Mouse (Mus musculus) small intestine, adult 2 months (tissue): ENCODE measurements around the gene Cfap97. TPM values are rescaled to one million over a fixed set of nuclear protein-coding genes. Genes with fewer than 3 reads are reported as not detected.
A peak's percentile ranks its signal among the peaks of the same experiment; 100 is the strongest.

Source experiments
- H3K27ac ChIP-seq: fragments of 200-500 bp; 2 replicates; pipeline ENCODE4 v1.5.1; 2012; ENCODE audit warnings: low read depth, low read length, control low read depth, inconsistent platforms; ENCODE audit not compliant: insufficient read depth
- H3K27me3 ChIP-seq: fragments of 200-500 bp; 2 replicates; pipeline ENCODE4 v1.6.1; 2012; ENCODE audit warnings: mild to moderate bottlenecking, moderate library complexity, low read length, inconsistent platforms; ENCODE audit not compliant: control insufficient read depth, insufficient read depth
- H3K36me3 ChIP-seq: fragments of 200-500 bp; 2 replicates; pipeline ENCODE4 v1.6.1; 2012; ENCODE audit warnings: mild to moderate bottlenecking, low read length, control low read depth, inconsistent platforms; ENCODE audit not compliant: control insufficient read depth, insufficient read depth
- H3K4me1 ChIP-seq: fragments of 200-500 bp; 2 replicates; pipeline ENCODE4 v1.6.1; 2012; ENCODE audit warnings: low read length, inconsistent platforms, mixed read lengths; ENCODE audit not compliant: control insufficient read depth, insufficient read depth, insufficient read length
- H3K4me3 ChIP-seq: fragments of 200-500 bp; 2 replicates; pipeline ENCODE4 v1.5.1; 2012; ENCODE audit warnings: low read depth, mild to moderate bottlenecking, control low read depth, inconsistent platforms, low read length, moderate library complexity
- CTCF ChIP-seq: fragments of 200-500 bp; IDR thresholded peaks from 2 replicates; pipeline ENCODE4 v1.5.1; 2012; ENCODE audit warnings: low read depth, mild to moderate bottlenecking, control low read depth, inconsistent platforms, low read length, moderate library complexity, mixed read lengths; ENCODE audit not compliant: insufficient replicate concordance, insufficient read length; ENCODE audit errors: extremely low read depth
- POLR2A ChIP-seq: fragments of 200-500 bp; IDR thresholded peaks from 2 replicates; pipeline ENCODE4 v1.6.1; 2012; ENCODE audit warnings: low read depth, mild to moderate bottlenecking, control low read depth, inconsistent platforms, low read length, moderate library complexity
- WGBS: fragments of 180-500 bp; shearing (Covaris S2); methylation state at CpG from one replicate; pipeline ENCODE4 v1.1.7; 2018; 5-methylcytosine and 5-hydroxymethylcytosine counted together
- polyA plus RNA-seq: library from polyadenylated mRNA; depleted of rRNA; stranded (reverse); fragments of >200 nt; gene quantifications from 2 replicates; pipeline ENCODE4 v1.2.3, GENCODE M21; 2012

The Cfap97 gene
- polyA plus RNA-seq, 1 experiment: 1.7 TPM

GRCm38 (mm10) chr8:46143470-46143869 lies 8.1 kb upstream of the Cfap97 start:
- Histone ChIP-seq H3K27ac (peak overlapping the region; percentile 99; the same call in 1 of the 2 replicates), H3K4me1 (peaks cover 39% of the 10 kb centered on the region), H3K36me3 (no peaks in the 10 kb centered on the region), H3K27me3 (no peaks in the 10 kb centered on the region), H3K4me3 (no peak overlapping the region)
- TF ChIP-seq CTCF (no peak), POLR2A (no peak)
- WGBS: 18% methylated on average over 5 of the region's 5 CpGs

GRCm38 (mm10) chr8:46143924-46144323 lies 7.6 kb upstream of the Cfap97 start:
- TF ChIP-seq CTCF: no peak
- peaks cover 42% of the 10 kb centered on the region for H3K4me1 ChIP-seq
- H3K36me3 ChIP-seq: no peaks in the 10 kb centered on the region
- H3K27ac ChIP-seq: 0 out of 2 replicates have a peak overlapping the region, but pooled peaks have one; percentile 53
- H3K27me3 ChIP-seq: no peaks in the 10 kb centered on the region
- no peak overlapping the region for H3K4me3 ChIP-seq
- WGBS: 13% methylated on average over 1 of the region's 1 CpGs

DNA sequence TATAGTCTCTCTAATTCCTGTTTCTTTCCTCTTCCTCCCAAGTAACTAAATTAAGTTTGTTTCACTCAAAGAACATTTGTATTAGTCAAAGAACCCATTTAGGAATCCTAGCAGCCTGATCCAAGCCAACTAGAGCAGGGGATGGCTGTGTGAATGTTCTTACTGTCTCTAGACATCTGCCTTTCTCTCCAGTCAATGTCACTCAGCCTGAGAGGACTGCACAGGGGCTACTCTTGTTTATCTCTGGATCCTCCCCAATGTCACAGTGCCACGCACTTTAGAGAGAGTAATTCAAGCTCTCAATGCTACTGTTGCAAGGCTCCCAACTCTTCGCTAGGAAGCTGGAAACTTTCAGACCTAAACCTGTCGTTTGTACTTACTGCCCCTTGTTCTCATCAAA lies 5.4 kb upstream of the Cfap97 start:
- Histone ChIP-seq H3K36me3 (no peaks in the 10 kb centered on the region), H3K4me3 (no peak overlapping the region), H3K27me3 (no peaks in the 10 kb centered on the region), H3K4me1 (peaks cover 30% of the 10 kb centered on the region), H3K27ac (no peak overlapping the region)
- 70% methylated on average over 3 of the region's 3 CpGs for WGBS
- TF ChIP-seq CTCF (no peak), POLR2A (no peak)

GRCm38 (mm10) chr8:46149306-46149705 lies 2.3 kb upstream of the Cfap97 start:
- WGBS: 88% methylated on average over 6 of the region's 6 CpGs
- Histone ChIP-seq H3K36me3 (no peaks in the 10 kb centered on the region), H3K4me3 (no peak overlapping the region), H3K27me3 (no peaks in the 10 kb centered on the region), H3K27ac (peak overlapping the region; percentile 9; the same call in 1 of the 2 replicates), H3K4me1 (peaks cover 15% of the 10 kb centered on the region)
- TF ChIP-seq CTCF: no peak

DNA sequence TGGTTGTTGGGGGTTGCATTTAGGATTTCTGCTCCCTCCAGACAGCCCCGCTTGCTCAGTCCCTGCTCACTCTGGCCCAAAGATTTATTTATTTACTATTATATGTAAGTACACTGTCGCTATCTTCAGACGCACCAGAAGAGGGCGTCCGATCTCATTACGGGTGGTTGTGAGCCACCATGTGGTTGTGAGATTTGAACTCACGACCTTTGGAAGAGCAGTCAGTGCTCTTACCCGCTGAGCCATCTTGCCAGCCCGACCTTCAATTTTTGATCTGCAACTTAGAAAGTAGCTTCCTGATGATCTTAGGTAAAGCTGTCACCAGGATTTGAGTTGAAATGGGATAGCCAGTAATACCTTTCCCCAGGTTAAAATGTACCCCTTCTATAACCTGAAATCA lies 1.8 kb upstream of the Cfap97 start:
- peak overlapping the region; percentile 9; the same call in 1 of the 2 replicates for H3K4me3 ChIP-seq
- H3K36me3 ChIP-seq: no peaks in the 10 kb centered on the region
- TF ChIP-seq POLR2A (no peak), CTCF (peak; percentile 25; the same call in 1 of the 2 replicates)
- peaks cover 14% of the 10 kb centered on the region for H3K4me1 ChIP-seq
- 76% methylated on average over 9 of the region's 9 CpGs for WGBS
- peak overlapping the region; percentile 62; the same call in 1 of the 2 replicates for H3K27ac ChIP-seq
- H3K27me3 ChIP-seq: no peaks in the 10 kb centered on the region

DNA sequence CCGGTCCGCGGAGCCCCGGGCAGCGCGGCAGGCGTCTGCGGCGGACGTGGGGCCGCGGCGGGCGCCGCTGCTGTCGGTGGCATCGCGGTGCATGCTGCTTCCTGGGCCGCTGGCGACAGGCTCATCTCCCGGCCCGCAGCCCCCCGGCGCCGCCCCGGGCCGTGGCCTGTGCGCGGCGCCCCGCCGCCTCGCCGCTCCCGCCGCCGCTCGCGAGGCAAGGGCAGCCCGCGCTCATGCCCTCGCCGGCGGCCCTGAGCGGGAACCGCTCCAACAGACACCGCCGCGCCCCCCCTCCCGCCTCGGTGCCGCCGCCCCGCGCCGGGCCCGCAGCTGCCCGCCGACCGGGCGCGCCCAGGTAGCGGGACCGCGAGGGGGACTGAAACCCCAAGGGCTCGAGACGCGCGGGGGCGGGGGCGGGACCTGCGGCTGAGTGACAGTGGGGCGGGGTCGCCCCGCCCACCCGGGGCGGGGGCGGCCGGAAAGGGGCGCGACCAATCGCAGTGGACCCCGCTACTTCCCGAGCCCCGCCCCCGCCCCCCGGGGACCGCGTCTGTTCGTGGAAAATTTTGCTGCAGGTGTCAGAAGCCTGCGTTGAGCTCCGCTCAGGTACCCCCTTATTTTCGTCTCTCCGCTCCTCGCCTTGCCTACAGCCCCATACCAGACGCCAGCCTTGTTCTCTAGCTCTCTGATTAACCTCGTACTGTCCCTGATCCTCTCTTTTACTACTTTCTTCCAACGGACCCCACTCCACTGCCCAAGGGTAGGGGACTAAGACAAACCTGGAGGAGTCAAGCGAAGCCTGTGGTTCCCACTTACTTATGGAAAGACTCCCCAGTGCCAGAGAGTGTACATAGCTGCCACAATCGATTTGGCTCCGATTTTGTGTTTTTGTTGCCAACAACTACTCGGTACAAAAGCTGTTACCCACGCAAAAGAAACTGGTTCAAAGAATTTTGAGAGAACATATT lies 777 bp downstream of the Cfap97 start, which contains the start of gene Snx25:
Gene Snx25, minus strand, starts transcription at position 96 of the 968 bp plus-strand sequence.
- Histone ChIP-seq H3K27ac (peak within 1 kb of the TSS; percentile 82), H3K27me3 (no peaks in the 10 kb centered on the region), H3K4me1 (peaks cover 8% of the 10 kb centered on the region; the same call in 1 of the 2 replicates), H3K36me3 (no peaks in the 10 kb centered on the region), H3K4me3 (peak within 1 kb of the TSS; percentile 90)
- no peak for TF ChIP-seq POLR2A
- TF ChIP-seq CTCF: no peak
- WGBS: 2% methylated on average over 86 of the region's 103 CpGs

- Histone ChIP-seq H3K27ac (no peak overlapping the region), H3K27me3 (no peaks in the 10 kb centered on the region), H3K4me1 (peaks cover 3% of the 10 kb centered on the region; the same call in 1 of the 2 replicates), H3K4me3 (no peak overlapping the region), H3K36me3 (no peaks in the 10 kb centered on the region)
- TF ChIP-seq CTCF (no peak), POLR2A (no peak)
- WGBS: 10% methylated on average over 2 of the region's 2 CpGs
These were observed 1.5 kb downstream of the Cfap97 start for GRCm38 (mm10) chr8:46153042-46153441.
